Mouse (Mus musculus): ENCODE results near the gene Arl4a. TPM values are rescaled to one million over a fixed set of nuclear protein-coding genes. Genes with fewer than 3 reads are reported as not detected.

The Arl4a gene
- polyA plus RNA-seq, 1 experiment from 2014 or later: 31.1 TPM

- no peak for ATAC-seq (ENCODE audit: insufficient number of reproducible peaks, low FRiP score, low TSS enrichment, low read depth)
- H3K4me1 ChIP-seq (ENCODE audit: control insufficient read depth, insufficient read depth, low read length): no peaks in the 10 kb centered on the region
- H3K27me3 ChIP-seq (ENCODE audit: control insufficient read depth, insufficient read depth, low read length): no peaks in the 10 kb centered on the region
Measured at GRCm38 (mm10) chr12:39968109-39968508, 69.7 kb downstream of the Arl4a start.

DNA sequence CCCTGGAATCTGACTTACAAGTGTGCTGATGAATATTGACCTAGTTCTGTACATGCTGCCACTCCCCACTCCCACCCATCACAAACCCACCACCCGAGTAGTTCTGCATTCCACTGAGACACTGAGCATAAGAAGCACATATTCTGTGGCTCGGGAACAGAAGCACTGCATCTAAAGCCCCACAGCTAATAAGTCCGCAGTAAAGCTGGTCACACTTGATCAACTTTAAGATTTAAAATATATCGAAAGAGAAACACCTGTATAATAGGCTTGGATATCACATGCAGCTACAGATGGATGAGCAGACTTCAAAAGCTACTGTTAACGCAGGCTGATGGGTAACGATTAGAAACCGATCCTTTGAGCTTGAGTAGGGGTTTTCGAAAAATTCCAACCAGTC lies 78.7 kb downstream of the Arl4a start:
- no peak for ATAC-seq (ENCODE audit: insufficient number of reproducible peaks, low FRiP score, low TSS enrichment, low read depth)
- 91% methylated on average over 8 of the region's 8 CpGs for WGBS
- Histone ChIP-seq H3K36me3 (ENCODE audit: control insufficient read depth, insufficient read depth, low read length) (no peaks in the 10 kb centered on the region), H3K27me3 (ENCODE audit: control insufficient read depth, insufficient read depth, low read length) (no peaks in the 10 kb centered on the region), H3K4me1 (ENCODE audit: control insufficient read depth, insufficient read depth, low read length) (no peaks in the 10 kb centered on the region), H3K9me3 (ENCODE audit: control insufficient read depth, low read length) (no peaks in the 10 kb centered on the region), H3K27ac (replicated peaks; ENCODE audit: low read depth, low read length) (no peak overlapping the region), H3K4me3 (ENCODE audit: low read depth, low read length) (no peak overlapping the region), H3K9ac (ENCODE audit: low read length) (no peak overlapping the region), H3K4me2 (ENCODE audit: low read depth, severe bottlenecking) (no peak overlapping the region)
- DNase-seq (ENCODE audit: low spot score): no peak

More at GRCm38 (mm10) chr12:39968109-39968508, 69.7 kb downstream of the Arl4a start:
- no peak for DNase-seq (ENCODE audit: low spot score)
- Histone ChIP-seq H3K4me3 (ENCODE audit: low read depth, low read length) (no peak overlapping the region), H3K4me2 (ENCODE audit: low read depth, severe bottlenecking) (no peak overlapping the region), H3K9me3 (ENCODE audit: control insufficient read depth, low read length) (no peaks in the 10 kb centered on the region), H3K9ac (ENCODE audit: low read length) (no peak overlapping the region), H3K27ac (replicated peaks; ENCODE audit: low read depth, low read length) (no peak overlapping the region), H3K36me3 (ENCODE audit: control insufficient read depth, insufficient read depth, low read length) (no peaks in the 10 kb centered on the region)
- WGBS: 89% methylated on average over 3 of the region's 3 CpGs

DNA sequence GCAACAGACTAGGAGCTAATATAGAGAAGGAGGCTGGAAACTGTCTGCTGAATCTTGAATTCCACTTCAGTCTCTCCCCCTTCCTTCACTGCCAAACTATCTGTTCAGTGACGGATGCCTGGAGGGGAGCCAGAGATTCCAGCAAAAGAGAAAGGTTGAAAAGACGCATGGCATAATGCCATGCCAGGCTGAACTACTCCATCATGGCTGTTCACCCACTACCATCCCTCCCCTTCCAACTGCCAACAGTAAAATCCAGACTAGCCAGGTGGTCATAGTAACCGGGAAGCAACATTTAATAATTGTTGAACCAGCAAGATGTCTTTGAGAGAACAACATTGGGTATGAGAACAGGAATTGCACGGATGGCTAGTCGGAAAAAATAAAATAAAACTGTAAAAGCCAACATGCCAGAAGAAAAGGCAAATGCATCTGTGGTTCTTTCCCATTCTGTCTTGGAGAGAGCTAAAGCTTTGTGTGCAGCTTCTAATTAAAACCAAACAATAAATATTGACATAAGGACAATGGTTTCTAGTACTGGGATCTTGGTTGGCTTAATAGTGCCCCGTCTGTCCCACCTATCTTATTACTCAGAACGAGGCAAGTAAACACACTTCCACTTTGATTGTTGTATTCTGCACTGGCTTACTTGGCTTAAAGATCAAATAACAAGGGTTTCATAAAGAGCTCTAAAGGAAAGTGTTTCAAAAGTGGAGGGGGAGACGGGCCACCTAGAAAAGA lies 79.7 kb downstream of the Arl4a start:
- Histone ChIP-seq H3K27ac (replicated peaks; ENCODE audit: low read depth, low read length) (no peak overlapping the region), H3K9me3 (ENCODE audit: control insufficient read depth, low read length) (no peaks in the 10 kb centered on the region), H3K4me1 (ENCODE audit: control insufficient read depth, insufficient read depth, low read length) (no peaks in the 10 kb centered on the region), H3K36me3 (ENCODE audit: control insufficient read depth, insufficient read depth, low read length) (no peaks in the 10 kb centered on the region), H3K9ac (ENCODE audit: low read length) (no peak overlapping the region), H3K4me2 (ENCODE audit: low read depth, severe bottlenecking) (no peak overlapping the region), H3K27me3 (ENCODE audit: control insufficient read depth, insufficient read depth, low read length) (no peaks in the 10 kb centered on the region), H3K4me3 (ENCODE audit: low read depth, low read length) (no peak overlapping the region)
- DNase-seq (ENCODE audit: low spot score) (no peak), ATAC-seq (ENCODE audit: insufficient number of reproducible peaks, low FRiP score, low TSS enrichment, low read depth) (no peak)
- WGBS: 79% methylated on average over 8 of the region's 8 CpGs

GRCm38 (mm10) chr12:39956396-39956795 lies 81.4 kb downstream of the Arl4a start:
- no peak overlapping the region for H3K9ac ChIP-seq (ENCODE audit: low read length)
- DNase-seq (ENCODE audit: low spot score) (no peak), ATAC-seq (ENCODE audit: insufficient number of reproducible peaks, low FRiP score, low TSS enrichment, low read depth) (no peak)
- no peak overlapping the region for H3K4me3 ChIP-seq (ENCODE audit: low read depth, low read length)
- 84% methylated on average over 15 of the region's 15 CpGs for WGBS
- H3K4me1 ChIP-seq (ENCODE audit: control insufficient read depth, insufficient read depth, low read length): no peaks in the 10 kb centered on the region
- H3K9me3 ChIP-seq (ENCODE audit: control insufficient read depth, low read length): no peaks in the 10 kb centered on the region
- H3K36me3 ChIP-seq (ENCODE audit: control insufficient read depth, insufficient read depth, low read length): no peaks in the 10 kb centered on the region
- H3K27me3 ChIP-seq (ENCODE audit: control insufficient read depth, insufficient read depth, low read length): no peaks in the 10 kb centered on the region
- no peak overlapping the region for H3K4me2 ChIP-seq (ENCODE audit: low read depth, severe bottlenecking)
- no peak overlapping the region for H3K27ac ChIP-seq (replicated peaks; ENCODE audit: low read depth, low read length)

Other genes with a start within 250 kb of the Arl4a start
- 0.37 and 0.43 TPM in 2 replicates for gene Scin, start 96.2 kb upstream of the Arl4a start, polyA plus RNA-seq (2014; fragmentation: Nextera tagmentation; extraction: Ambion mirVana)
- gene Lsmem1, start 161.5 kb upstream of the Arl4a start, polyA plus RNA-seq (2014; fragmentation: Nextera tagmentation; extraction: Ambion mirVana): not detected in 2 replicates
- 135 and 137 TPM in 2 replicates for gene Ifrd1, start 210.5 kb upstream of the Arl4a start, polyA plus RNA-seq (2014; fragmentation: Nextera tagmentation; extraction: Ambion mirVana)

All from limb, embryonic 11.5 days (tissue).